Mouse (Mus musculus) CD4-positive, CD25-positive, alpha-beta regulatory T cell, adult 2 months (primary cell): ENCODE measurements around the gene Aloxe3.

ENCODE experiments used
- DNase-seq: peaks from one replicate; pipeline ENCODE4 v3.0.0-alpha.2; 2012; ENCODE audit warnings: low read depth, low spot score

The Aloxe3 gene

DNA sequence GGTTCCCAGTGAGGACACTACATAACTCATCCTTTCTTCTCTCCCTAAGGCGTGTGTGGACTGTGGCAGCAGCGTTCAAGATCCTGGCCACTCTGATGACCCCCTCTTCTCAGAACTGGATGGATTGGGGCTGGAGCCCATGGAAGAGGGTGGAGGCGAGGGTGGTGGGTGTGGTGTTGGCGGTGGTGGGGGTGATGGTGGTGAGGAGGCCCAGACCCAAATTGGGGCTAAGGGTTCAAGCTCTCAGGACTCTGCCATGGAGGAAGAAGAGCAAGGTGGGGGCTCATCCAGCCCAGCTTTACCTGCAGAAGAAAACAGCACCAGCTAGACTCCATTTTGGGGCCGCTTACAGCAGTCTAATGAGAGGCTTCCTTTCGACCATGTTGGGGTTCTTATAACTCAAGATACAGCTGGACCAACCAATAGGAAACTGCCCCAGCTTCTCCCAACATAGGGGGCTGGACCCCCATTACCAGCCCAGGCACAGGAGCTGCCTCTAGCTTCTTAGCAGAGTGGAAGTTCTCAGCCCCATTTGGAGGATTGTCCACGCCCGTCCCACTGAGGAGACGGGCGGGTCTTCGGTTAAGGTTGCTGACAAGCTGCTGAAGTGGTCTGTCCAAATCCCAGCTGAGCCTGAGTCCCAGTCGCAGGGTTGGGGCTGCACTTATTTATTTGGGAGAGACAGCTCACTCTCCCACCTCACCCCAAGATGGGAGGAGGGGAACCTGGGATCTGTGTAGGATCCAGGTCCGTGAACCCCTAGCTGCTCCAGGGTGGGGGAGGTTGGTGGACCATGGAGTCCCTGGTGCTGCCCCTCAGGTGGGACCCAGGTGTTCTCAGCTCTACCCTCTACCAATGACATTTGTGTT is 16.4 kb upstream of the Aloxe3 start:
- DNase-seq = no peak

DNA sequence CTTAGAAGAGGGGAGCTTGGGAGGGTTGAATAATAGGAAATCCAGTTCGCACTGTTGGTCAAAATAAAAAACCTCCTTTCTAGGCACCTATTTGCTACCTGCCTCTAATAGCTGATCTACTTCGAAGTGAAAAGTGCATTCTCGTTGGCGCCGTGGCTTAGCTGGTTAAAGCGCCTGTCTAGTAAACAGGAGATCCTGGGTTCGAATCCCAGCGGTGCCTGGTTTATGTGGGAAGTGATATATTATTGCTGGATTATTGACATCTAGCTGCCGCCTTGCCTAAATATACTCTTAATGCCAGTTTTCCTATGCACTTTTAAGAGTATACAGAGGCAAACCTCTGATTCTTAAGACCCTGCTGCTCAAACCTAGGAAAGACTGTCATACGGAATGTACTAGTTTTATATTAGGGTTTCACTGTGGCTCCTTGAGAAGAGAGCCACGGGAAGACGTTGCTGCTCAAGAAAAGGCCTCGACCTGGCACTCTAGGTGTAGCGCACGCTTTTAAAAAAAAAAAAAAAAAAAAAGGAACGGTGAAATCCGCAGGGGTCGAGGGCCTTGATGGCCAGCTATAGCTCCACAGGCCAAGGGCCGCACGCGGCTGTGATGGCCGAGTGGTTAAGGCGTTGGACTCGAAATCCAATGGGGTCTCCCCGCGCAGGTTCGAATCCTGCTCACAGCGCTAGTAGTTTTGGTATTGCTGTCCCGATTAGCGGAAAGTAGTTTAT is 15.2 kb upstream of the Aloxe3 start:
- DNase-seq = peak; percentile 88

DNA sequence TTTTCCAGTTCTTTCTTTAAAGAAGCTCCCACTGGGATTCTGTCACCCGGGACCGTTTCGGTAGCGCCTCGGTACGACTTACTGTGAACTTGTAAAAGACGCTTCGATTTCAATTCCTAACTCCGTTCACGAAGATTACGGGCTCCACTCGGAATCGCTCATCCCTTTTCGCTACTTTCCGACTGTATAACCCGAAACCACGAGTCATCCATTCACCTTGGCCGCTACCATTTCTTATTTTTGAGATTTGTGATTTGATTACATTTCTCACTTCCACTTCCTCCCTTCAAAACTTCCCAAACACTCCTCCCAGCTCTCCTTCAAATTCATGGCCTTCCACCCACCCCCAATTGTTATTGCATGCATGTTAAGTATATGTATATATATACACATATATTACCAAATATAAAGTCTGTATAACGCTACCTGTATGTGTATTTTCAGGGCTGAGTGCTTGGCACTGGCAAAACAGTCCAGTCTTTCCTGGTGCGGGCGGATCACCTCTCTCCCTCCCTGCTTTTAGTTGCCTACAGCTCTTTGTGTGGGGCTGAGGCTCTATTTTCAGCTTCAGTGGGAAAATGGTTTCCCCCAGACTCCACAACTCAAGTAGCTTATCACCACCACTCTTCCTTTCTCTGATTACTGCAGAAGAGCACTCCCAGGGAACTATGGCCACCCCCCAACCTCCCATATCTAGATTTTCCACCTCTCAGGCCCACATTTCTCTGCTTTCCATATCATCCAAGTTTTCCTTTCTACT is 14.5 kb upstream of the Aloxe3 start:
- DNase-seq = no peak

DNA sequence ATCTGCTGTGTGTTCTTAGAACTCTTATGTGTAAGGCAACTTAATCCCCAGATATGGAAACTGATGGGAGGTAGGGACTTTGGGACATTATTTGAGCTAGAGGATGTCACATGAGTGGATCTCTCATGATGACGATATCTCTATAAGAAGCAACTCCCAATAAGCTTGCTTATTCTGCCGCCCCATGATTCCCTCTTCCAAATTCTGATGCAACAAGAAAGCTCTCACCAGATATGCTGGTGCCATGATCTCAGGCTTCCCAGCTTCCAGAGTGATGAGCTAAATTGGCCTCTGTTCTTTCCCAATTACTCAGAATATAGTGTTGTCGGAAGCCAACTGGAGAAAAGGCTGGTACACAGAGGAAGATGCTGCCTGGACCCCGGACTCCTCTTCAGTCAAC is 13.8 kb upstream of the Aloxe3 start:
- DNase-seq = no peak

DNA sequence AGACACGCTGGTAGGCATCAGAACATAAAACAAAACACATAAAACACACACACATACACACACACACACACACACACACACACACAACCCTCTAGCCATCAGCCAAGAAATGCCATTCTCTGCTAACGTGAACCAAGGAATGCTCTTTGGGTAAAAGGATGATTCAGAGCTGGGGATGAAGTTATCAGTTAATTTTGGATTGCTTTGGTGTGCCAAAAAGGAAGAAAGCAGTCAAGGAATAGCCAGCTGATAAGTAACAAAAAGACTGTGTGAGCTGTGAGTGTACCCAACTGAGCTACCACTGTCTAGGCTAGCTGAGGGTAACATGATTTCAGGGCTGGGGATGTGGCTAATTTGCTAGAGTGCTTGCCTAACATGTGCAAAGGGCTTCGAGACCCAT is 11.7 kb upstream of the Aloxe3 start:
- no peak for DNase-seq

DNA sequence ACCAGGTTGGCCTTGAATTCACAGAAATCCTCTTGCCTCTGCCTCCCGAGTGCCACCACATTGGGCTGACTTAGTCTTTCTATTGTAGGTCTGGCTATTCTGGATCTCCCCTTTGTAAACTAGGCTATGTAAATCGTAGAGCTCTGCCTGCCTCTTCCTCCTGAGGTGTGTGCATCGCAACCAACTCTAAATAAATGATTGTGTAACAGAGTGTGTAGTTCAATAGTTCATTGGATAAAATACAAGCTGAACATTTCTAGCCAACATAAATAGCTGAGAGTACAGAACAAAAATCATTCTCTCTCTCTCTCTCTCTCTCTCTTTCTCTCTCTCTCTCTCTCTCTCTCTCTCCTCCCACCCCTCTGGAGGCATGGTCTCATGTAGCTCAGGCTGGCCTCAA is 11.1 kb upstream of the Aloxe3 start:
- DNase-seq = no peak

DNA sequence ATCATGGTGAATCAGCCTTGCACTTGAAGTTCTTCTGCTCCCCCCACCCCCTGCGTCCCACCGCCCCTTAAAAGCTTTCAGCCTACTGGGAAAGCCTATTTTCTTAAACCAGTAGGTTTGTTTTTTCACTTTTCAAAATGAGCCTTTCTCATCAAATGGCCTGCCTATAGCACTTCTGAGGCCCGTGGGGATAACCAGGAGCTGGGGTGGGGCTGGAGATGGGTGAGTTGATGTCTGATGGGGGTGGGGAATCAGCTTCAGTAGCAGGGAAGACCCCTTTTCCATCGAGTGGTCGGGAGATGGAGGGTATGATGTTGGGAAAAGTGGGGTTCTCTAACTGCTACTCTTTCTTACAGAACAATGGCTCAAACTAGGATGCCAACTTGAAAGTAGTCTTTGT is 8.9 kb upstream of the Aloxe3 start:
- DNase-seq = no peak

DNA sequence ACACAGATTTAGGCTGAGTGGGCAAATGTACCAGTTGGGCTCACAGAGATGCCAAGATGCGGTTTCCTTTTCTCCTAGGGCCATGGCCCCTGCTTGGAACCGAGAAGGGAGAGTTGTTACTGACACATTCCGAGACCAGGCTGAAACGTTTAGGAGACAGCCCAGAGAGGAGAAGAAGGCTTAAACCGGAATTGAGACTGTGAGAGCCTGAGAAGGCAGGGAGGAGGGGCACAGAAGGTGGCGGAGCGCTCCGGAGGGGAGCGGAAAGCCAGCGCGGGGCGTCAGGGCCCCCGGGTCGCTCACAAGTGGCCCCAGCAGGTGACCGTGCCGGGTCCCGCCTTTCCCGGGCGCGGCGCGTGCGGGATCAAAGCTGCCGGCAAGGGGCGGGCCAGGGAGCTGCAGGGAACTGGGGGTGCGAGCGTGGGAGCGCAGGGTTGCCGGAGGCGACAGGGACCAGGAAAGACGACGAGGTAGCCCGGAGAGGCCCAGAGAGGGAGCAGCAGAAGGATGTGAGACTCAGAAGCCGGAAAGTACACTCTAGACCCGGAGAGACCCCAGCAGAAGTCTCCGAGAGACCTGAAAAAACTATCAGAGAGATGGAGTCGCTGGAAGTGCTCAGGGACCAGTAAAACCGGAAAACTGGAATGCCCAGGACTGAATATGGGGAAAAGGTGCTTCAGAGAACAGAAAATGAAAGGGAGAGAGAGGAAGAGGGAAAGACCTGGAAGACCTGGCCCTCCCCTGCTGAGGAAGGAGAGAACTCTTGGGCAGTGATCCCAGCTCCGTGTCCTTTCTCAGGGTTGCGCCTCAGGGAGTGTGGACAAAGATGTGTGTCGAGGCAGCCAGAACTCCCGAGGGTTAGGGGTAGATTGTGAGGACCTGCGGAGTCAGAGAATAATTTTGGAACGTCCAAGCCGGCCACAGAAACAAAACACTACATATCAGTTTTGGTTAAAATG is 7.7 kb upstream of the Aloxe3 start:
- DNase-seq = peak; percentile 72

DNA sequence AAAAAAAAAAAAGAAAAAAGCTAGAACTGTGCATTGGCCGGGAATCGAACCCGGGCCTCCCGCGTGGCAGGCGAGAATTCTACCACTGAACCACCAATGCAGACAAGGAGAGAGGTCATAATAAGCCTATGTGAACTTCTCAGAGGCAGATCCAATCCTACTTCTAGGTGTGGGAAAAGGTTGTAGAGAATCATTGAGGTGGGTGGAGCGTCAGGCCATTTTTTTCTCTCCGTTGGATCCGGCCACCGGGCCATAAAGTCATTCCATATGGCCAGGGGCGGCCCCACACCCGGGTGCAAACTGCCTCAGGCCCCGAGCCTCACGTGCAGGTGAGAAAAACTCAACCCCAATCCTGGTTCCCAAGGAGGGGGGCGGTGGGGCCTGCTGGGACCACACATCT is 6.9 kb upstream of the Aloxe3 start:
- DNase-seq = peak; percentile 88

DNA sequence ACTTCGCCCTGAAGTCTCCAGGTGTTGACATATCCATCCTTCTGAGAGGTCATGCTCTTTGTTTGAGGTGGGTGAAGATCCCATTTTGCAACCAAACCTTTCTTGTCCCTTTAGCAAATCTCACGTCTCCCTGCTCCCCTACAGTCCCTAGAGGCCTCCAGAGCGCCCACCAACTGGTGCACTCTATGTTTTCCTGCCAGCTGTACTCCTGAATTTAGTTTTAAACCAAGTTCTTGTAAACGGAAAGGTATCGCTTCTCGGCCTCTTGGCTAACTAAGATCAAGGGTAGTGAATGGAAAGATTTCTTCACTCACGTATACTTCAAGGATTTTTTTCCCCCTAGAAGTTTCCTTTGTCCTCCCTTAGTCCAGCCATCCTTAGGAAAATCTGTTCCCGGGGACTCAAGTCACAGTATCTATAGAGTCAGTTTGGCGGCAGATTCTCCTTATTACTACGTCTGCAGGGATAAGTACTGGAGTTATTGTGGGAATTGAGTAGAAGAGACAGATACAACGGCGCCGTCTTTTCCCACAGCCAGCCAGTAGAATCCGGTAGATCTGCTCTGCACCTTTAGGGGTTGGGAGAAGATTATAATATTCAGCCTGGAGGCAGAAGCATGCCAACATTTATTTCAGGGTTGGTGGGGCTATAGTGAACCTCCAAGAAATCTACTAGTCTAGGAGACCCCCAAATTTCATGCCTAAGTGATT is 6.1 kb upstream of the Aloxe3 start:
- no peak for DNase-seq

DNA sequence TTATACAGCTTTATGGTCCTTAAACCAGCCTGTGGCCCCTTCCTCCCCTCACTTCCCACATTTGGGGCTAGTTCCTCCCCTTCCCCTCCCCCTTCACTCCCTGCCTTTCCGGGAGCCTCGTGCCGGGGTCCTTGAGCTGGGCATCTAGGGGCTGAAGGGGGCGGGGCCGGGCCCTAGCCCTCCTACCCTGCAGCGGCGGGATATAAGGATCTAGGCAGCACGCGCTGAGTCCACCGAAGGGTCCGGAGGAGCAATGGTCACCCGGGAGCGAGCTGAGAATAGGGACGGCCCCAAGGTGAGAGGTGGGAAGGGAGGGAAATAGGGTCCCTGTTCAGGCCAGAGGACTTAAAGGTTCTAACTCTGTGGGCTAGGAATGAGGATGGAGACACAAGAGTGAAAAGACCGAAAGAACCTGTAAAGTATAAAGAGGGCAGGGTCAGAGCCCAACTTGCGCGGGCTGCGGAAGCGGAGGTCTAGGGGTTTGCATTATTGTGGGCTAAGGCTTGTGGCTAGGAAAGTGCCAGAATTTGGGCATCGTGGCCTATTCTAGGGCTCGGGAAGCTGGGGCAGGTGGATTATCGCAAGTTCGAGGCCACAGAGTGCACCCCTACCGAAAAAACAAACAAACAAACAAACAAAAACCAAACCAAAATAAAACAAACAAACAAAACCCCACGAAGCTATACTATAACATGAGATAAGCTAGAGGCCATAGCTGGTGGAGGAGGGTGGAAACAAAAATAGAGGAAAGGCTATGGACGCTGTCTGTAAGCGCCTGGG is 5.3 kb upstream of the Aloxe3 start, which contains the start of gene Hes7:
Hes7 (plus strand) TSS at position 184 of the 780 bp plus-strand sequence.
- peak; percentile 44 for DNase-seq

DNA sequence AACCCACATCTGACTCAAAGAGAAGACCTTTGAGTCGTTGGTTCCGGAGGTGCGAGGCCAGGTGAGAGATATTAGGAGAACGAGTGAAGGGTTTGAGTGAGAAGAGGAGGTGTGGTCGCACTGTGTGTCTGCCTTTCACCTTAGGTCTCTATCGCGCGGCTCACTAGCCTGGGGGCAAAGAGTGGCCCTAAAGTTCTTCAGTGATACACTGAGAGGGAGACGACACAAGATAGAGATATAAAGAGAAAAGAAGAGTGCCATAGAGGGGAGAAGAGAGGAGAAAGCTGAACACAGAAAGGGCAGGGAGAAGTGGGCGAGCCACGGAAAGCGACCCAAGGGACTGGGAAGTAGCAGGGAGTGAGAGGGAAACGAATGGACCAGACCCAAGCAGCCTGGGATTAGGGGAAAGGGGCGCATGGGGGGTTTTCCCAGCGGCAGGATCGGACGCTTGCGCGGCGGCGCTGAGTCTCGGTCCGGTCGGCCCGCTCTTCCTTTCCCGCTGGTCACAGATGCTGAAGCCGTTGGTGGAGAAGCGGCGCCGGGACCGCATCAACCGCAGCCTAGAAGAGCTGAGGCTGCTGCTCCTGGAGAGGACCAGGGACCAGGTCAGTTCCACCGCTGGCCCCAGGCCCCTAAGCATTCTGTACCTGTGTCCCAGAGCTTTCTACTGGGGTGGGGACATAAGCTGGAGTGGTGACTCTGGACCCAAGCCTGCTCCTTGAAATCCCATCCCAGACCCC is 4.5 kb upstream of the Aloxe3 start:
- peak; percentile 48 for DNase-seq

DNA sequence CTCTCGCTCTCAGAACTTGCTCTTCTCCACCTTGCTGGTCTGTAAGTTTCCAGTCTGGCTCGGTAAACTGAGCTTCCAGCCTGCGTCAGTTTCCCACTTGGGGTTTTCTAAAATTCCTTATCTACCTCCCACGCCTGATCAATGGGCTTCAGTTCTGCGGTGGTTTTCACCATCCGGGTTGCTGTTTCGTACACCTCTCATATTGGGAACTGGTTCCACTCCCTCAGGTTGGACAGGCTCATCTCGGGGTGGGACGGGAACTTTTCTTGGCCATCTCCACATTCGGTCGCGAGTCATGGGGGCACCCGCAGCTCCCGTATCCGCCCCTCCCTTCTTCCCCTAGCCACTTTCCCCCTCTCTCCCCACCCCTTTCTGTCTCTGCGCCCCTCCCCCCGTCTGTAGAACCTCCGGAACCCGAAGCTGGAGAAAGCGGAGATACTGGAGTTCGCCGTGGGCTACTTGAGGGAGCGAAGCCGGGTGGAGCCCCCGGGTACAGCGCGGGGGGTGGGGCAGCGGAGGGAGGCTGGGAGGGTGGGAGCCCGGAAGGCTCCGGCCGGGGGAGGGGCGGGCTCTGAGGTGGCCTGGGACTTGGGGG is 3.9 kb upstream of the Aloxe3 start:
- DNase-seq = peak; percentile 63

DNA sequence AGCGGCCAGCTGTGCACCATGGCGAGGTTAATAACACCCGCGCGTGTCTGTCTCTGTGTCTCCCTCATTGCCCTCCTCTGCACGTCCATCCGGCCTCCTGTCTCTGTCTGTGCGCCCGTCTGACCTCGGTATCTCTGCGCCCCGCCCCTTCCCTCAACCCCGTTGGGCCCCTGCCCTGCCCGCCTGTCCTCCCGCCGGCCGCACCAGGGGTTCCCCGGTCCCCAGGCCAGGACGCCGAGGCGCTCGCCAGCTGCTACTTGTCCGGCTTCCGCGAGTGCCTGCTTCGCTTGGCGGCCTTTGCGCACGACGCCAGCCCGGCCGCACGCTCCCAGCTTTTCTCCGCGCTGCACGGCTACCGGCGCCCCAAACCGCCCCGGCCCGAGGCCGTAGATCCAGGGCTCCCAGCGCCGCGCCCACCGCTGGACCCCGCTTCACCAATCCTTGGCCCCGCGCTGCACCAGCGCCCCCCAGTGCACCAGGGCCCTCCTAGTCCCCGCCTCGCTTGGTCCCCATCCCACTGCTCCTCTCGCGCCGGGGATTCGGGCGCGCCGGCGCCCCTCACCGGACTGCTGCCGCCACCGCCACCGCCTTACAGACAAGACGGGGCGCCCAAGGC is 3.3 kb upstream of the Aloxe3 start, which contains the start of gene 9130213A22Rik:
9130213A22Rik (minus strand) TSS at position 254 of the 616 bp plus-strand sequence.
- DNase-seq = peak; percentile 73

DNA sequence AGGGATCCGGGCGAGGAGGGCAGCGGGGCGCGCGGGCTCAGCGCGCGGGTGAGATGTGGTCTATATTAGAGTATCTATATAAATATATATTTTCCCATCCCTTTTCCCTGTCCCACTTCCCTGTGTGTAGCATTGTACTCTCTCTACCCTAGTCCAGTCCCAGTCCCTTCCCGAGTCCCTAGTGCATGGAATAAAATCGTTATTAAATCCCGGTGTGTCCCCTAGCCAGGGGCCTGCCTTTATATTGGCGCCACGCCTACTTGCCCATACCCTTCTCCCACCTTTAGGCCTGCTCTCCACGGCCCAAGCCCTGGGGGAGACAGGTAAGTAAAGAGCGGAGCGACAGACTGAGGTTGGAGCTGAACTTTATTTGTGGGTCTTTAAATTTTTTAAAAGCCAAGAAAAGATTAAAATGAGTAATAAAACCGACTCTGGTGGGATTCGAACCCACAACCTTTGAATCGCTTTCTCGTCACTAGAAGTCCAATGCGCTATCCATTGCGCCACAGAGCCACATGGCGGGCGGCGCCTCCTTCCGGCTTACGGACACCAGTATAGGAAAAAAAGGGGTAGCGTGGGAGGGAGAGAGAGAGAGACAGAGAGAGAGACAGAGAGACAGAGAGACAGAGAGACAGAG is 2.5 kb upstream of the Aloxe3 start:
- peak; percentile 88 for DNase-seq

DNA sequence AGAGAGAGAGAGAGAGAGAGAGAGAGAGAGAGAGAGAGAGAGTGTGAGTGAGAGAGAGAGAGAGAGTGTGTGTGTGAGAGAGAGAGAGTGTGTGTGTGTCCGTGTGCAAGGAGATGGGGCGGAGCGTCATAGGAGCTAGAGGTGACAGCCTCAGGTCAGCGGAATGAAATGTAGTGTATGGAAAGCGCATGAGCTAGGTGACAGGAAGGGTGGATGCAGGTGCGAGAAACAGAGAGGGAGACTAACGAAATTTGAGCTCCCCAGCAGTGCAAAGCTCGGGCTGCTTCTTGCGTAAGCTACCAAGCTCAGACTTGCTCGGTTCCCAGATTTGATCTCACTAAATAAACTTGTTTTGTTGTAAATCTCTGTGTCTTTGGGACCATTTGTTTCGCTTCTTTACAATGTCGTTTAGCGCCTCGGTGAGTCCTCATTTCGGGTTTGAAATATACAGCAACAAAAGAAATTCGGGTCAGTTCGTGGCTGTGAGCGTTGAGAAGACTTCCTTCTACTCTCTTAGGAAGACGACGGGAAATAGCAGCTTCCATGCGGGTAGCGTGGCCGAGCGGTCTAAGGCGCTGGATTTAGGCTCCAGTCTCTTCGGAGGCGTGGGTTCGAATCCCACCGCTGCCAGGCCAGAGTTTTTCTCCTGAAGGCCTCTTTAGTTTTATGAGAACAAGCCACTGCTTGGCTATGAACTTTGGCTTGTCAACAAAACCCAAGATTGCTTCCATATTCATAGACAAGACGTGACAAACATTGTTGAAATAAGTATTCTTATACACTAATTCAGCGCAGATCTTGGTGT is 1.8 kb upstream of the Aloxe3 start:
- peak; percentile 87 for DNase-seq

DNA sequence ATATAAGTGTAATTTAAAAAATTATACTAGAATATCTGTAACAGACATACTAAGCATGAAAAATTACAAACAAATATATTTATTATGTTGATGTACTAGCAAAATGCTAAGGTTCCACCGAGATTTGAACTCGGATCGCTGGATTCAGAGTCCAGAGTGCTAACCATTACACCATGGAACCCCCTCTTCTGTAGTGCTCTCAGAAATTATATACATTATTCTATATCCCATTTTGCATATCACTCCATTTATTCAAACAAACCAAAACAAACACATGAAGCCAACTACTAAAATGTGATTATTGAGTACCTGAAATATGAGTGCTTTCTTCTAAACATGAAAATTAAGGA is 1.2 kb upstream of the Aloxe3 start:
- DNase-seq = peak; percentile 86
